Mouse (Mus musculus): ENCODE results near the gene Rcl1. TPM values are rescaled to one million over a fixed set of nuclear protein-coding genes. Genes with fewer than 3 reads are reported as not detected.

The Rcl1 gene
- polyA plus RNA-seq, 1 experiment = 14.4 TPM

DNA sequence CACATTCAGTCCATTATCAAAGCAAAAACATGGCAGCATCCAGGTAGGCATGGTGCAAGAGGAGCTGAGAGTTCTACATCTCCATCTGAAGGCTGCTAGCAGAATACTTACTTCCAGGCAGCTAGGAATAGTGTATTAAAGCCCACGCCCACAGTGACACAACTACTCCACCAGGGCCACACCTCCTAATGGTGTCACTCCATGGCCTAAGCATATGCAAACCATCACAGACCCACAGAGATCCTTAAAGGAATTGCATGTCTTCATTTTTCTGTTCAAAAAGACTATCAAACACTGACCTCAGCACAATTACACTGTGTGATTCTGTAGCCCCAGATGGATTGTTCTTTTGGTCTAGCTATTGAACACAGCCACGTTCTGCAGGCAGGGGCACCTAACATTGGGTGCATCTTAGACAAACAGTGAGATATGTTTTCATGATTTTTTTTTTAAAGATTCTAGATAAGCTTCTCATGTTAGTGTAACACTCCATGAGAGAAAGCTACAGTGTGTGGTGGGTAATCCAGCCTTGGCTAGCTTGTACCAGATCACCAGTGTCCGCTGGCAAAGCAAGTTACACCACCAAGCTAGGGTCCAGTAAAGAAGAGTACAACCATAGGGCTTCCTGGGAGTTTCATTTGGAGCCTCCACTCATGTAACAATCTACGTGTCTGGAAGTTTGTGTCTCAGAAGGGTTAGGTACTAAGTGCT lies 62.8 kb downstream of the Rcl1 start:
- no peak overlapping the region for H3K27ac ChIP-seq (ENCODE audit: control insufficient read depth, insufficient read depth, low read length)
- 94% methylated on average over 4 of the region's 4 CpGs for WGBS
- H3K36me3 ChIP-seq (ENCODE audit: control insufficient read depth, insufficient read depth, low read length) = no peaks in the 10 kb centered on the region
- H3K27me3 ChIP-seq (ENCODE audit: control insufficient read depth, insufficient read depth, low read length) = no peaks in the 10 kb centered on the region
- DNase-seq = no peak
- H3K4me1 ChIP-seq (replicated peaks; ENCODE audit: control insufficient read depth, insufficient read depth, low read length) = no peaks in the 10 kb centered on the region
- H3K4me3 ChIP-seq (ENCODE audit: control insufficient read depth, insufficient read depth, low read length) = no peak overlapping the region
- TF ChIP-seq POLR2A (IDR thresholded peaks at IDR 0.05; ENCODE audit: control insufficient read depth, extremely low read depth, insufficient read depth, low read length, poor library complexity) = no peak
- no peak for TF ChIP-seq CTCF (IDR thresholded peaks at IDR 0.05; ENCODE audit: borderline replicate concordance, control insufficient read depth, extremely low read depth, insufficient read depth, low read length, poor library complexity)

DNA sequence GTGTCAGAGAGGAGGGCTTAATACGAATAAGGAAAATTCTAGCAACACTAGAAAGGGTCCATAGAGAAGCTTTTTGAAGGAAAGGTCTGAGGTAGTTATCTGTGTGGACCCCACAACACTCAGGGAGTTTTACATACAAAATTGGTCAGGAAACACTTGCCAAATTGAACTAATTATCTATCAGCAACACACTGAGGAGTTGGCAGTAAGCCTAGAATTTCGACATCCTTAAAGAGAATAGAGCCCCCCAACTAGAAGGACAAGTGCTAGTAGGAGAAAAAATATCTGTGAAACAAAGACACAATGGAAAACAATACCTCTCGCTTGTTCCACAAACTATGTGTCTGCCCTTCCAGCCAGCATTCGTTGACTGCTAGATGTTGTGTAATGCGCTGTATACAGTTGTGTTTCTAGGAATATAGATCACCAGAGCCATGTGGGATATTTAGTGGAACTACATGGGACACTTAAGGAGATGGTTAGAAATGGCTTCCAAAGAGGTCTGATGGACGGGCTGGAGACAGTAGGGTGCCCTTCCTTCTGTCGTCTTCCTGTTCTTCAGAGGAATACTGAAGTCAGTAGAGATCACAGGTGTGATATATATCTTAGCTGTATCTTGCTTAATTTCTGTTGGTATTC lies 63.5 kb downstream of the Rcl1 start:
- TF ChIP-seq POLR2A (IDR thresholded peaks at IDR 0.05; ENCODE audit: control insufficient read depth, extremely low read depth, insufficient read depth, low read length, poor library complexity) (no peak), CTCF (IDR thresholded peaks at IDR 0.05; ENCODE audit: borderline replicate concordance, control insufficient read depth, extremely low read depth, insufficient read depth, low read length, poor library complexity) (no peak)
- no peak overlapping the region for H3K4me3 ChIP-seq (ENCODE audit: control insufficient read depth, insufficient read depth, low read length)
- 84% methylated on average over 7 of the region's 7 CpGs for WGBS
- no peak for DNase-seq
- no peaks in the 10 kb centered on the region for H3K4me1 ChIP-seq (replicated peaks; ENCODE audit: control insufficient read depth, insufficient read depth, low read length)
- no peak overlapping the region for H3K27ac ChIP-seq (ENCODE audit: control insufficient read depth, insufficient read depth, low read length)
- H3K27me3 ChIP-seq (ENCODE audit: control insufficient read depth, insufficient read depth, low read length) = no peaks in the 10 kb centered on the region
- H3K36me3 ChIP-seq (ENCODE audit: control insufficient read depth, insufficient read depth, low read length) = no peaks in the 10 kb centered on the region

DNA sequence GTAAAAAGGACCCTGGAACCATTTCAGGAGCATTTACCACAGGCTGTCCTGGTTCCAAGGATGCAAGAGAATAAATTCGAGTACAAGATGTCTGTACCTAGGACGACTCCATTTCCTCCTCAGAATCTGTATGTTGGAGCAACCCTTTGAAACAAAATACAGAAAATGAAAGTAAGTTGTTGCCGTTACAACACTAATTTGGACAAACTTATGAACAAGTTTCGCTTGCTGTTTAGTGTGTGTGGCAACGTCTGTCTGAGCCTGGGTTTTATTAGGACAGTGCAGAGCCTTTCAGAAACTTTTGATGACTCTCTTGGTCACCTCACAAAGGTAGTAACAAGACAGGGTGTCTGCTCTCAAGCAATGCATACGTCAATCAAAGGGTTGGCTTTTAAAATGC lies 66.8 kb downstream of the Rcl1 start:
- H3K4me1 ChIP-seq (replicated peaks; ENCODE audit: control insufficient read depth, insufficient read depth, low read length) = no peaks in the 10 kb centered on the region
- DNase-seq = no peak
- H3K27ac ChIP-seq (ENCODE audit: control insufficient read depth, insufficient read depth, low read length) = no peak overlapping the region
- H3K4me3 ChIP-seq (ENCODE audit: control insufficient read depth, insufficient read depth, low read length) = no peak overlapping the region
- H3K36me3 ChIP-seq (ENCODE audit: control insufficient read depth, insufficient read depth, low read length) = no peaks in the 10 kb centered on the region
- no peaks in the 10 kb centered on the region for H3K27me3 ChIP-seq (ENCODE audit: control insufficient read depth, insufficient read depth, low read length)
- WGBS = 88% methylated on average over 6 of the region's 6 CpGs
- no peak for TF ChIP-seq CTCF (IDR thresholded peaks at IDR 0.05; ENCODE audit: borderline replicate concordance, control insufficient read depth, extremely low read depth, insufficient read depth, low read length, poor library complexity)

DNA sequence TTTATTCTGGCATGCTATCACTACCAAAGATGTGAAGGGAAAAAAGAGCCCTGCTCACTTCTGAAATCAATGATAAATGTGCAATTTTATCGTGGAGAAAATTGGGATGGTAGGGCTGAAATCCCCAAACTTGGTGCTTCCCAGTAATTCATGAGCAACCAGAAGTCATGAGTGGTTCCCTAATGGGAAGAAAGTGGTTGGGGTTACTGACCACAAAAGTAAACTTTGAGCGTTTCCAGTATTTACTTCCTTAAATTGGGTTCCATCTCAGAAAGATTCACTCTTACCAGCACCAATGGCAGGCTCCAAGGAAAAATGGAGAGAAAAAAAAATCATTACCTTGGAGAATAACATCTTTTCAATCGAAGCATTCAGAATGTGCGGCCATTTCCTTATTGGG lies 79.2 kb downstream of the Rcl1 start:
- Histone ChIP-seq H3K4me1 (replicated peaks; ENCODE audit: control insufficient read depth, insufficient read depth, low read length) (no peaks in the 10 kb centered on the region), H3K36me3 (ENCODE audit: control insufficient read depth, insufficient read depth, low read length) (no peaks in the 10 kb centered on the region), H3K4me3 (ENCODE audit: control insufficient read depth, insufficient read depth, low read length) (no peak overlapping the region), H3K27me3 (ENCODE audit: control insufficient read depth, insufficient read depth, low read length) (no peaks in the 10 kb centered on the region), H3K27ac (ENCODE audit: control insufficient read depth, insufficient read depth, low read length) (no peak overlapping the region)
- TF ChIP-seq POLR2A (IDR thresholded peaks at IDR 0.05; ENCODE audit: control insufficient read depth, extremely low read depth, insufficient read depth, low read length, poor library complexity) = no peak
- TF ChIP-seq CTCF (IDR thresholded peaks at IDR 0.05; ENCODE audit: borderline replicate concordance, control insufficient read depth, extremely low read depth, insufficient read depth, low read length, poor library complexity) = no peak
- WGBS = 60% methylated on average over 4 of the region's 4 CpGs
- DNase-seq = no peak

DNA sequence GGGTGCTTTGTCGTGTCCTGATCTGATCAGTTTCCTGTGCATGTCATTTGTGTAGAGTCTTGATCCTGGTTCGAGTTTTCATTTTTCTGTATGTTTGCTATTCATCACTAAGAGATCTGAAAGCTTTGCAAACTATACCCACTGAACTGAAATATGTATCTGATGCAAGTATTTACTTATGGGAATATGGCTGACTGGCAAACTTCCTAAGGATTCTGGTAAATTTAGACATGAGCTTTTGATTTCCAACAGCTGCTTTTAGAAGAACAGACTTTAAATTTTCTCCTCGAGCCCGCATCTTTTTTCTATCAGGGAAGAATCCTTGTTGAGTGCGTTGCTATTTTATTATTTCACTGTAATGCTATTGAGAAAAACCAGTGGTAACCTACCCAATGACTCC lies 81.0 kb downstream of the Rcl1 start:
- TF ChIP-seq POLR2A (IDR thresholded peaks at IDR 0.05; ENCODE audit: control insufficient read depth, extremely low read depth, insufficient read depth, low read length, poor library complexity) = no peak
- no peak for TF ChIP-seq CTCF (IDR thresholded peaks at IDR 0.05; ENCODE audit: borderline replicate concordance, control insufficient read depth, extremely low read depth, insufficient read depth, low read length, poor library complexity)
- no peaks in the 10 kb centered on the region for H3K4me1 ChIP-seq (replicated peaks; ENCODE audit: control insufficient read depth, insufficient read depth, low read length)
- 91% methylated on average over 5 of the region's 5 CpGs for WGBS
- no peak overlapping the region for H3K4me3 ChIP-seq (ENCODE audit: control insufficient read depth, insufficient read depth, low read length)
- no peak for DNase-seq
- no peaks in the 10 kb centered on the region for H3K27me3 ChIP-seq (ENCODE audit: control insufficient read depth, insufficient read depth, low read length)
- H3K36me3 ChIP-seq (ENCODE audit: control insufficient read depth, insufficient read depth, low read length) = no peaks in the 10 kb centered on the region
- no peak overlapping the region for H3K27ac ChIP-seq (ENCODE audit: control insufficient read depth, insufficient read depth, low read length)

DNA sequence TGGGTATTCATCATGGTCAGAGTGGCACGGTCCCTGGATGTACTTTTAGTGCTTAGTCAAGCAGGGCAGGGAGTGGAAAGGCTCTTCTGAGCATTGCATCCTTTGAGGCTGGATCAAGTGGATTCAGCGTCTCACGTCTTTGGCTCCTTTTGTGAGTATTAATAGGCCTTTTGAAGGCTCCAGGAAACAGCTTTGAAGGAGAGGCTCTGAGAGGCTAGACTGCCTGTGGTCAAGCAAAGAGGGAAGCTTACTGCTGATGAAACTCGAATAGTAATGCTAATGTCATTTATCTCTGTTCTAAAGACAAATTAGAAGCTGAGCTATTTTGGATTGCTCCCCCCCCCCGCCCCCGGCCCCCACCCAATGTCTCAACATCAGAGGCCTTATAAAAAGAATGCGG lies 83.9 kb downstream of the Rcl1 start:
- no peak overlapping the region for H3K4me3 ChIP-seq (ENCODE audit: control insufficient read depth, insufficient read depth, low read length)
- DNase-seq = no peak
- no peaks in the 10 kb centered on the region for H3K4me1 ChIP-seq (replicated peaks; ENCODE audit: control insufficient read depth, insufficient read depth, low read length)
- H3K27me3 ChIP-seq (ENCODE audit: control insufficient read depth, insufficient read depth, low read length) = no peaks in the 10 kb centered on the region
- 57% methylated on average over 7 of the region's 7 CpGs for WGBS
- H3K27ac ChIP-seq (ENCODE audit: control insufficient read depth, insufficient read depth, low read length) = no peak overlapping the region
- H3K36me3 ChIP-seq (ENCODE audit: control insufficient read depth, insufficient read depth, low read length) = no peaks in the 10 kb centered on the region
- TF ChIP-seq CTCF (IDR thresholded peaks at IDR 0.05; ENCODE audit: borderline replicate concordance, control insufficient read depth, extremely low read depth, insufficient read depth, low read length, poor library complexity) (no peak), POLR2A (IDR thresholded peaks at IDR 0.05; ENCODE audit: control insufficient read depth, extremely low read depth, insufficient read depth, low read length, poor library complexity) (no peak)

Data from thymus, adult 2 months (tissue).